10 mouse cellular contexts compared by ENCODE assay signal in genomic region chr8:47764068-47764467, GRCm38 (mm10). TPM values are rescaled to one million over a fixed set of nuclear protein-coding genes. Genes with fewer than 3 reads are reported as not detected.
A peak's percentile ranks its signal among the peaks of the same experiment; 100 is the strongest.
DNase-seq lines count a peak whose midpoint lies in the region; ATAC-seq and TF ChIP-seq lines count a peak whose summit lies in the region.
"Had no signal": no experiment of that assay in that cellular context is flagged by ENCODE, and none has a peak within 500 bp of the region (broad histone marks: within the 10 kb centered on the region; RNA-seq: fewer than 3 reads in every experiment).

No protein-coding gene starts in this region.

- 34% methylated on average over 11 of the region's 11 CpGs for WGBS in limb, embryonic 12.5 days
- 61% methylated on average over 11 of the region's 11 CpGs for WGBS in limb, embryonic 10.5 days
- WGBS in limb, embryonic 14.5 days, result 17% methylated on average over 11 of the region's 11 CpGs

- H3K27ac ChIP-seq in limb, embryonic 12.5 days, result no peak overlapping the region
- H3K27ac ChIP-seq in limb, embryonic 10.5 days, result no peak overlapping the region
- no peak overlapping the region for H3K27ac ChIP-seq in limb, embryonic 14.5 days (replicated peaks; ENCODE audit: low read depth, low read length)
- H3K27ac ChIP-seq: liver, embryonic 15.5 days had no signal

- H3K36me3 ChIP-seq in limb, embryonic 12.5 days, result no peaks in the 10 kb centered on the region
- no peaks in the 10 kb centered on the region for H3K36me3 ChIP-seq in limb, embryonic 10.5 days
- H3K36me3 ChIP-seq in limb, embryonic 14.5 days (ENCODE audit: control insufficient read depth, insufficient read depth, low read length), result no peaks in the 10 kb centered on the region
- H3K36me3 ChIP-seq: forebrain, embryonic 10.5 days; liver, embryonic 15.5 days had no signal

- TF ChIP-seq POLR2A in limb, embryonic 14.5 days (IDR thresholded peaks at IDR 0.05; ENCODE audit: borderline replicate concordance, extremely low read depth, insufficient read depth, insufficient read length), result no peak

- peak overlapping the region; percentile 44 for H3K4me2 ChIP-seq in limb, embryonic 12.5 days
- H3K4me2 ChIP-seq in limb, embryonic 14.5 days (replicated peaks; ENCODE audit: low read depth, low read length, severe bottlenecking), result peak overlapping the region; percentile 24
- H3K4me2 ChIP-seq: liver, embryonic 15.5 days had no signal

- H3K9me3 ChIP-seq in limb, embryonic 12.5 days, result no peaks in the 10 kb centered on the region
- no peaks in the 10 kb centered on the region for H3K9me3 ChIP-seq in limb, embryonic 10.5 days (replicated peaks)
- no peaks in the 10 kb centered on the region for H3K9me3 ChIP-seq in limb, embryonic 14.5 days (ENCODE audit: control insufficient read depth, low read length)
- H3K9me3 ChIP-seq: forebrain, embryonic 10.5 days; liver, embryonic 15.5 days had no signal

- 0 out of 2 replicates have a peak overlapping the region, but pooled peaks have one; percentile 12 for H3K4me3 ChIP-seq in limb, embryonic 12.5 days (replicated peaks)
- H3K4me3 ChIP-seq in limb, embryonic 10.5 days, result no peak overlapping the region
- no peak overlapping the region for H3K4me3 ChIP-seq in limb, embryonic 14.5 days (replicated peaks; ENCODE audit: low read length)
- H3K4me3 ChIP-seq: forebrain, embryonic 10.5 days; liver, embryonic 15.5 days had no signal

- H3K9ac ChIP-seq in limb, embryonic 12.5 days (replicated peaks), result no peak overlapping the region
- H3K9ac ChIP-seq in limb, embryonic 14.5 days (ENCODE audit: low read depth, low read length, severe bottlenecking), result no peak overlapping the region
- H3K9ac ChIP-seq: liver, embryonic 15.5 days had no signal

- peak; percentile 20 for DNase-seq in embryo, embryonic 10.5 days (ENCODE audit: low spot score)
- no peak for DNase-seq in embryo, embryonic 10 days (ENCODE audit: low spot score)
- no peak for DNase-seq in limb, embryonic 10.5 days (ENCODE audit: low spot score)
- DNase-seq in limb, embryonic 14.5 days (ENCODE audit: low spot score), result peak; percentile 46
- DNase-seq in skeletal muscle tissue, adult 2 months (ENCODE audit: low read depth, low spot score), result peak; percentile 32
- DNase-seq in right cerebral cortex, postnatal 36 days (ENCODE audit: low spot score in 2 of 2), result no peak
- DNase-seq in thymus, postnatal 14 days, result no peak

- no peak for ATAC-seq in limb, embryonic 12.5 days (ENCODE audit: insufficient number of reproducible peaks, insufficient read depth, low FRiP score, low TSS enrichment, low read depth)
- ATAC-seq in limb, embryonic 14.5 days (ENCODE audit: low FRiP score, low read depth), result 0 out of 2 replicates have a peak, but pooled peaks have one; percentile 13

- H3K27me3 ChIP-seq in limb, embryonic 12.5 days, result no peaks in the 10 kb centered on the region
- no peaks in the 10 kb centered on the region for H3K27me3 ChIP-seq in limb, embryonic 10.5 days (ENCODE audit: low read depth, poor library complexity, severe bottlenecking)
- H3K27me3 ChIP-seq in limb, embryonic 14.5 days (ENCODE audit: control insufficient read depth, insufficient read depth, low read length), result no peaks in the 10 kb centered on the region
- H3K27me3 ChIP-seq: liver, embryonic 15.5 days had no signal

- H3K4me1 ChIP-seq in limb, embryonic 12.5 days (replicated peaks), result peaks cover 33% of the 10 kb centered on the region
- H3K4me1 ChIP-seq in limb, embryonic 10.5 days, result peaks cover 20% of the 10 kb centered on the region
- H3K4me1 ChIP-seq in limb, embryonic 14.5 days (ENCODE audit: control insufficient read depth, insufficient read depth, low read length), result peaks cover 26% of the 10 kb centered on the region
- H3K4me1 ChIP-seq: liver, embryonic 15.5 days had no signal

RNA-seq across cellular contexts. Expression of gene Cdkn2aip, which starts 50.3 kb away (rescaled TPM):
- polyA plus RNA-seq in limb, embryonic 12.5 days (2016; fragmentation: Nextera tagmentation; extraction: Ambion mirVana), result 32.4 and 34.6 TPM in 2 replicates
- polyA plus RNA-seq in limb, embryonic 10.5 days (2016; fragmentation: Nextera tagmentation; extraction: Ambion mirVana), result 31.5 and 33.6 TPM in 2 replicates
- polyA plus RNA-seq in limb, embryonic 14.5 days (2012; rRNA removed), result 11.6 and 13.5 TPM in 2 replicates
- 22.3 and 25.9 TPM in 2 replicates for polyA plus RNA-seq in limb, embryonic 14.5 days (2014; fragmentation: Nextera tagmentation; extraction: Ambion mirVana)

RNA-seq across cellular contexts. Expression of gene Cldn24, which starts 57.9 kb away (rescaled TPM):
- not detected in 2 replicates for polyA plus RNA-seq in limb, embryonic 12.5 days (2016; fragmentation: Nextera tagmentation; extraction: Ambion mirVana)
- not detected in 2 replicates for polyA plus RNA-seq in limb, embryonic 10.5 days (2016; fragmentation: Nextera tagmentation; extraction: Ambion mirVana)
- not detected in 2 replicates for polyA plus RNA-seq in limb, embryonic 14.5 days (2012; rRNA removed)
- polyA plus RNA-seq in limb, embryonic 14.5 days (2014; fragmentation: Nextera tagmentation; extraction: Ambion mirVana), result not detected in 2 replicates
- polyA plus RNA-seq: forebrain, embryonic 10.5 days; liver, embryonic 15.5 days had no signal

Comparison
In these comparisons a context has a peak if more than half of its experiments do, and no peak if none do; other contexts are left out.
1. DNase-seq: peak in embryo, embryonic 10.5 days (single experiment), limb, embryonic 14.5 days (single experiment) and skeletal muscle tissue, adult 2 months (single experiment); none in embryo, embryonic 10 days (single experiment), limb, embryonic 10.5 days (single experiment), right cerebral cortex, postnatal 36 days (0 of 2) and thymus, postnatal 14 days (single experiment).